Mouse (Mus musculus): ENCODE results near the gene Ryr2. TPM values are rescaled to one million over a fixed set of nuclear protein-coding genes. Genes with fewer than 3 reads are reported as not detected.

The Ryr2 gene
- polyA plus RNA-seq, 1 experiment = not detected

GRCm38 (mm10) chr13:12044751-12045150, 62.0 kb downstream of the Ryr2 start:
- TF ChIP-seq GATA1 (IDR thresholded peaks at IDR 0.05; ENCODE audit: borderline replicate concordance, low read length) = no peak
- no peaks in the 10 kb centered on the region for H3K4me1 ChIP-seq
- H3K4me3 ChIP-seq (replicated peaks) = no peak overlapping the region
- H3K27me3 ChIP-seq (replicated peaks) = no peaks in the 10 kb centered on the region
- H3K36me3 ChIP-seq (replicated peaks; ENCODE audit: low read length) = no peaks in the 10 kb centered on the region
- peaks cover 3% of the 10 kb centered on the region; the same call in 1 of the 2 replicates for H3K9me3 ChIP-seq

- no peak for TF ChIP-seq GATA1 (IDR thresholded peaks at IDR 0.05; ENCODE audit: borderline replicate concordance, low read length)
- TF ChIP-seq FLI1 (IDR thresholded peaks at IDR 0.05; ENCODE audit: low read length) = no peak
- no peaks in the 10 kb centered on the region for H3K27me3 ChIP-seq (replicated peaks)
- H3K9me3 ChIP-seq = peaks cover 5% of the 10 kb centered on the region; the same call in 1 of the 2 replicates
- peak overlapping the region; percentile 8 for H3K4me3 ChIP-seq (replicated peaks)
- H3K36me3 ChIP-seq (replicated peaks; ENCODE audit: low read length) = no peaks in the 10 kb centered on the region
- no peaks in the 10 kb centered on the region for H3K4me1 ChIP-seq
Observed at GRCm38 (mm10) chr13:12042891-12043491, 63.8 kb downstream of the Ryr2 start.

GRCm38 (mm10) chr13:12039967-12040366, 66.8 kb downstream of the Ryr2 start:
- TF ChIP-seq GATA1 (IDR thresholded peaks at IDR 0.05; ENCODE audit: borderline replicate concordance, low read length) (no peak), FLI1 (IDR thresholded peaks at IDR 0.05; ENCODE audit: low read length) (no peak)
- Histone ChIP-seq H3K4me1 (no peaks in the 10 kb centered on the region), H3K27me3 (replicated peaks) (no peaks in the 10 kb centered on the region), H3K36me3 (replicated peaks; ENCODE audit: low read length) (no peaks in the 10 kb centered on the region), H3K4me3 (replicated peaks) (no peak overlapping the region), H3K9me3 (peaks cover 7% of the 10 kb centered on the region; the same call in 1 of the 2 replicates)

GRCm38 (mm10) chr13:12038676-12039075, 68.1 kb downstream of the Ryr2 start:
- TF ChIP-seq GATA1 (IDR thresholded peaks at IDR 0.05; ENCODE audit: borderline replicate concordance, low read length) (no peak), FLI1 (IDR thresholded peaks at IDR 0.05; ENCODE audit: low read length) (no peak)
- Histone ChIP-seq H3K27me3 (replicated peaks) (no peaks in the 10 kb centered on the region), H3K9me3 (peaks cover 7% of the 10 kb centered on the region; the same call in 1 of the 2 replicates), H3K36me3 (replicated peaks; ENCODE audit: low read length) (no peaks in the 10 kb centered on the region), H3K4me3 (replicated peaks) (no peak overlapping the region), H3K4me1 (no peaks in the 10 kb centered on the region)

- no peaks in the 10 kb centered on the region for H3K4me1 ChIP-seq
Observed at GRCm38 (mm10) chr13:12037241-12037640, 69.5 kb downstream of the Ryr2 start.

GRCm38 (mm10) chr13:12036834-12037233, 69.9 kb downstream of the Ryr2 start:
- Histone ChIP-seq H3K4me3 (replicated peaks) (no peak overlapping the region), H3K4me1 (no peaks in the 10 kb centered on the region), H3K9me3 (0 out of 2 replicates have a peak, but pooled peaks cover 5% of the 10 kb centered on the region), H3K27me3 (replicated peaks) (no peaks in the 10 kb centered on the region), H3K36me3 (replicated peaks; ENCODE audit: low read length) (no peaks in the 10 kb centered on the region)
- no peak for TF ChIP-seq FLI1 (IDR thresholded peaks at IDR 0.05; ENCODE audit: low read length)
- TF ChIP-seq GATA1 (IDR thresholded peaks at IDR 0.05; ENCODE audit: borderline replicate concordance, low read length) = no peak

More at GRCm38 (mm10) chr13:12037241-12037640, 69.5 kb downstream of the Ryr2 start:
- Histone ChIP-seq H3K27me3 (replicated peaks) (no peaks in the 10 kb centered on the region), H3K9me3 (0 out of 2 replicates have a peak, but pooled peaks cover 5% of the 10 kb centered on the region), H3K36me3 (replicated peaks; ENCODE audit: low read length) (no peaks in the 10 kb centered on the region), H3K4me3 (replicated peaks) (no peak overlapping the region)
- TF ChIP-seq GATA1 (IDR thresholded peaks at IDR 0.05; ENCODE audit: borderline replicate concordance, low read length) = no peak
- TF ChIP-seq FLI1 (IDR thresholded peaks at IDR 0.05; ENCODE audit: low read length) = no peak

- H3K27me3 ChIP-seq (replicated peaks) = no peaks in the 10 kb centered on the region
- no peak overlapping the region for H3K4me3 ChIP-seq (replicated peaks)
- TF ChIP-seq GATA1 (IDR thresholded peaks at IDR 0.05; ENCODE audit: borderline replicate concordance, low read length) (no peak), FLI1 (IDR thresholded peaks at IDR 0.05; ENCODE audit: low read length) (no peak)
- peaks cover 9% of the 10 kb centered on the region; the same call in 1 of the 2 replicates for H3K9me3 ChIP-seq
- H3K36me3 ChIP-seq (replicated peaks; ENCODE audit: low read length) = no peaks in the 10 kb centered on the region
- no peaks in the 10 kb centered on the region for H3K4me1 ChIP-seq
Observed at GRCm38 (mm10) chr13:12033914-12034313, 72.8 kb downstream of the Ryr2 start.

GRCm38 (mm10) chr13:12033272-12033671, 73.5 kb downstream of the Ryr2 start:
- Histone ChIP-seq H3K9me3 (peaks cover 9% of the 10 kb centered on the region; the same call in 1 of the 2 replicates), H3K27me3 (replicated peaks) (no peaks in the 10 kb centered on the region), H3K4me3 (replicated peaks) (no peak overlapping the region), H3K4me1 (no peaks in the 10 kb centered on the region), H3K36me3 (replicated peaks; ENCODE audit: low read length) (no peaks in the 10 kb centered on the region)
- TF ChIP-seq GATA1 (IDR thresholded peaks at IDR 0.05; ENCODE audit: borderline replicate concordance, low read length) = no peak
- no peak for TF ChIP-seq FLI1 (IDR thresholded peaks at IDR 0.05; ENCODE audit: low read length)

- Histone ChIP-seq H3K36me3 (replicated peaks; ENCODE audit: low read length) (no peaks in the 10 kb centered on the region), H3K4me1 (no peaks in the 10 kb centered on the region), H3K27me3 (replicated peaks) (no peaks in the 10 kb centered on the region), H3K4me3 (replicated peaks) (no peak overlapping the region), H3K9me3 (peaks cover 4% of the 10 kb centered on the region; the same call in 1 of the 2 replicates)
- no peak for TF ChIP-seq FLI1 (IDR thresholded peaks at IDR 0.05; ENCODE audit: low read length)
- TF ChIP-seq GATA1 (IDR thresholded peaks at IDR 0.05; ENCODE audit: borderline replicate concordance, low read length) = no peak
Observed at GRCm38 (mm10) chr13:12029841-12030240, 76.9 kb downstream of the Ryr2 start.

- Histone ChIP-seq H3K4me3 (replicated peaks) (no peak overlapping the region), H3K4me1 (no peaks in the 10 kb centered on the region), H3K36me3 (replicated peaks; ENCODE audit: low read length) (no peaks in the 10 kb centered on the region), H3K9me3 (peaks cover 4% of the 10 kb centered on the region; the same call in 1 of the 2 replicates), H3K27me3 (replicated peaks) (no peaks in the 10 kb centered on the region)
- TF ChIP-seq FLI1 (IDR thresholded peaks at IDR 0.05; ENCODE audit: low read length) (no peak), GATA1 (IDR thresholded peaks at IDR 0.05; ENCODE audit: borderline replicate concordance, low read length) (no peak)
Observed at GRCm38 (mm10) chr13:12029326-12029725, 77.4 kb downstream of the Ryr2 start.

All from megakaryocyte, embryonic 14.5 days (primary cell).